Mouse (Mus musculus) C2C12 (cell line): ENCODE results near the gene Alox12b.

Source experiments
- CEBPB ChIP-seq: IDR thresholded peaks from one replicate; pipeline ENCODE4 v1.6.1; 2011; ENCODE audit warnings: low read depth, mild to moderate bottlenecking, control low read depth, moderate library complexity
- CTCF ChIP-seq: IDR thresholded peaks from one replicate; pipeline ENCODE4 v1.5.1; 2011; ENCODE audit not compliant: control insufficient read depth, insufficient read depth, insufficient read length
- FOSL1 ChIP-seq: IDR thresholded peaks from one replicate; pipeline ENCODE4 v1.8.0; 2011; ENCODE audit warnings: mild to moderate bottlenecking, low read length; ENCODE audit not compliant: poor library complexity, insufficient read depth, severe bottlenecking
- MAX ChIP-seq: IDR thresholded peaks from one replicate; pipeline ENCODE4 v1.6.1; 2011; ENCODE audit warnings: mild to moderate bottlenecking, control low read depth
- MYOD1 ChIP-seq: IDR thresholded peaks from one replicate; pipeline ENCODE4 v1.6.1; 2011; ENCODE audit warnings: low read depth; ENCODE audit not compliant: control insufficient read depth, insufficient read length
- MYOG ChIP-seq: IDR thresholded peaks from one replicate; pipeline ENCODE4 v1.6.1; 2011; ENCODE audit not compliant: control insufficient read depth, insufficient read length; ENCODE audit errors: extremely low read depth
- USF1 ChIP-seq: IDR thresholded peaks from one replicate; pipeline ENCODE4 v1.6.1; 2011; ENCODE audit warnings: low read depth, mild to moderate bottlenecking, control low read depth, moderate library complexity

DNA sequence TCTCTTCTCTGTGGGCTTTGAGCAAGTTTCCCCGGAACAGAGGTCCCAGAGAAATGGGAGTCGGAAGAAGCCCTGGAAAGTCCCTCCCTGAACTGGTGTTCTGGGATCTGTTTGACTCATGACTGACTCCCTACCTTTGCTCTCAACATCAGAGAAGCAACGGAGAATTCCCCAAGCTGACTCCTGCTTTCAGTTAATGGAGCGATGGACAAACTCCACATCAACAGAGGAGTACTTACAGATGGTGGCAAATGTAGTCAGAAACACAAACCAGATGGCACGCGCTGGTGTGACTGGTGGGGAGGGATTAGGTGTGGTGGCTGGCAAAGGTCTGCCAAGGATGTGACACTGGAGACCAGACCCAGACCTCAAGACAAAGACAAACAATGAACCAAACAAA, 5.8 kb upstream of the Alox12b start:
- TF ChIP-seq FOSL1 (no peak), CTCF (no peak), USF1 (no peak), MYOG (no peak), MAX (no peak), MYOD1 (no peak), CEBPB (no peak)
